Mouse (Mus musculus) heart, adult 18-20 months (tissue): ENCODE data around the gene Zdhhc14. TPM values are rescaled to one million over a fixed set of nuclear protein-coding genes. Genes with fewer than 3 reads are reported as not detected.
"Not testable (repeated sequence)": the region's sequence is repeated elsewhere in the genome, so short reads cannot be mapped to it uniquely, and the experiment has no call there.

Experiments used
- DNase-seq, 2 experiments: peaks; one replicate each; pipeline ENCODE4 v3.0.0; 2021 to 2022; ENCODE audit warnings: mixed read lengths in 1 of 2
- total RNA-seq, 2 experiments: library from RNA; stranded (reverse); gene quantifications; 2 replicates each; pipeline ENCODE4 v1.2.3; 2021

The Zdhhc14 gene
- total RNA-seq, 2 experiments from 2014 or later: 4.5 to 5.7 TPM

DNA sequence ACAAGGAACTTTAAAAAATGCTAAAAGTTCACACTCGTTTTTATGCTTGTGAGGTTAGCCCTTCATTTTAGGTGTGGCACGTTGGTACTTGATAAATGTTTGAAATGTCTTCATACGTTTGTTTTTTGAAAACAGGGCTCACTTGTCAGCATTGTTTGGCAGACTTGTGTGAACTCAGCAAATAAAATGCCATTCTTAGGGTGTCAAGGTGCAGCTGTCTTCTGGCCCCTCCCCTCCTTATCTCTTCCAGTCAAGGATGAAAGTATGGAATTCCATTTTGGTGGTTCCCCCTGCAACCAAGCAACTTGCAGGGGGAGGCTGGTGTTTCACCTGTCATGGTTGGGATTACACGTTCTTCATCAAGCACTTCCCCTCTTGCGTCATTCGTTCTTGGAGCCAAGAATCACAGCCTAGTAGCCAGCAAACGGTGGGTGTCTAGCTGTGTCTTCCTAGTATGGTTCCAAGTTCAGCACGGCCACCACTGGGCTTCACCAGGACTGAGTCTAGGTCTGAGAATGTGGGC is 108.2 kb downstream of the Zdhhc14 start:
- peak in 1 of 2 experiments; percentile 30 for DNase-seq

GRCm38 (mm10) chr17:5601953-5602352 is 109.6 kb downstream of the Zdhhc14 start:
- DNase-seq: no peak

DNA sequence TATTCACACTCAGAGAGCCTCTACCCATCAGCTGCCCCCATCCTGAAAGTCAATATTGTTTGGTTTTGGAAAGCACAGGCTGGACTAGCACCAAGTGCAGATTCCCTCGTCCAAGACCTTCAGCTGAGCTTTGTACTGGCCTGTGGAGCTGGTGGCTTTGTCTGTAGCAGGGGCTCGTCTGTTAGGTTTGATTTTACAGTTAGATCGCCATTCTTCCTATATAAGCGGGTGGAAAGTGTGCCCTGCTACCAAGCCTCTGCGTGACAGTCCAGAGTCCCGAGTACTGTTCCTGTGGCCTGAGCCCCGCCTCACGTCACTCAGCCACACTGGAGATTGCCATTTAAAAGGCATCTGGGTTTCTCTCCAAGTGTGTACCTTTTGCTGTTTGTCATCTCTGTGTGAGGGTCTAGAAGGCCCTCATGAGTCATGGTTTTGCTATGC is 113.8 kb downstream of the Zdhhc14 start:
- peak in 1 of 2 experiments; percentile 25 for DNase-seq

GRCm38 (mm10) chr17:5607352-5607751 is 115.0 kb downstream of the Zdhhc14 start:
- no peak for DNase-seq

DNA sequence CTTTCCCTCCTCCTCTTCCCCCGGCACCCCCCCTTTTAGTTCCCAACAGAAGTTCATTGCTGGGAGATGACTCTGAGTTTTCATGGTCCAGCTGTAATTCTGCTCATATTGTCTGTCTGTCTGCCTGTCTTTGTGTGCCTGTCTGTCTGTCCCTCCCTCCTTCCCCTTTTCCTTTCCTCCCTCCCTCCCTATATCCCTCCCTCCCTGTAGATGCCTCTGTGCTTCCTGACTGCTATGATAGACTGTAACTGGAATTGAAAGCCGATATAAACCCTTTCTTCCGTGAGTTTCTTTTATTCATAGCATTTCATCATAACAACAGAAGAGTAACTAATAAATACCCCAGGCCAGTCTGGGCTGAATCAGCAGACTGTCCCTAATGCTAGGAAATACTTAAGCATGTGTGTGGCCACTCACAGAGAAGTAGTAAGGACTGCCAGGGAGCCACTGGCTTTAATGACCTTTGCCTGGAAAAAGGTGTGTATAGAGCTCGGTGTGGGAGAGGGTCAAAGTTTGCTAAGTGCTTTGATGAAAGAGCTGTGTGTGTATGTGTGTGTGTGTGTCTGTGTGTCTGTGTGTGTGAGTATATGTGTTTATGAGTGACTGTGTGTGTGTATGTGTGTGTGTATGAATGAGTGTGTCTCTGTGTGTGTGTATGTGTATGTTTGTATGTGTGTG is 117.7 kb downstream of the Zdhhc14 start:
- DNase-seq: no peak

GRCm38 (mm10) chr17:5612236-5612635 is 119.9 kb downstream of the Zdhhc14 start:
- no peak for DNase-seq

GRCm38 (mm10) chr17:5614771-5615318 is 122.5 kb downstream of the Zdhhc14 start:
- peak; percentile 71 to 86 for DNase-seq

DNA sequence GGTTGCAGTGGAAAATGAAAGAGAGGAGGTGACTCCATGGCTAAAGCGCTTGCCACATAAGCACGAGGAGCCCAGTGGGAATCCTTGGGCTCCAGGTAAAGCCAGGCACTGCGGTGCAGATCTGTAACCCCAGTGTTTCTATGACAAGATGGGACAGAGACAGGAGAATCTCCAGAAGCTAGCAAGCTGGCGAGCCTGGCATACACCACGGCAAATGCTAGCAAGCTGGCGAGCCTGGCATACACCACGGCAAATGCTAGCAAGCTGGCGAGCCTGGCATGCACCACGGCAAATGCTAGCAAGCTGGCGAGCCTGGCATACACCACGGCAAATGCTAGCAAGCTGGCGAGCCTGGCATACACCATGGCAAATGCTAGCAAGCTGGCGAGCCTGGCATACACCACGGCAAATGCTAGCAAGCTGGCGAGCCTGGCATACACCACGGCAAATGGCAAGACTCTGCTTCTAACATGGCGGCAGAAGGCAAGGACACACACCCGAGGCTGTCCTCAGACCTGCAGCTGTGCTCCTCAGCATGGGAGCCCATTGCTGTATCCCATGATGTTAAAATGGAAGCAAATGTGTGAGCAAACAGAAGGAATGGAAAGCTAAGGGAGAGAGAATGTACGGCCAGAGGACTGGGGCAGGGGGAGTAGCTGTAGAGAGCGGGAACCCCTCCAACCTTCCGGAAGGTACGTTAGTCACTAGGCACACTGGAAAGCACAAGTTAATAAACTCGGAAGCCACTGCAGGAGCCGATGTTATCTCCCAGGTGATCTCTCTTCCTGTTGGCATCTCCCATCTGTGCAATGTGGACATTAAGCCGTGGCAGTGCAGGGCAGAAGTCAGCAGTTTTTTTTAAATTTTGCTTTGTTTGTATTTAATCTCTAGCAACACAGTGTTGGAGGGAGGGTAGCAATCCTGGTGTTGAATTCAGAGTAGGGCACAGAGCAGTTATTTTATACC is 129.6 kb downstream of the Zdhhc14 start:
- no peak for DNase-seq

- no peak for DNase-seq
Measured at GRCm38 (mm10) chr17:5622764-5623163, 130.4 kb downstream of the Zdhhc14 start.

GRCm38 (mm10) chr17:5623181-5623580 is 130.8 kb downstream of the Zdhhc14 start:
- peak; percentile 61 to 69 for DNase-seq

DNA sequence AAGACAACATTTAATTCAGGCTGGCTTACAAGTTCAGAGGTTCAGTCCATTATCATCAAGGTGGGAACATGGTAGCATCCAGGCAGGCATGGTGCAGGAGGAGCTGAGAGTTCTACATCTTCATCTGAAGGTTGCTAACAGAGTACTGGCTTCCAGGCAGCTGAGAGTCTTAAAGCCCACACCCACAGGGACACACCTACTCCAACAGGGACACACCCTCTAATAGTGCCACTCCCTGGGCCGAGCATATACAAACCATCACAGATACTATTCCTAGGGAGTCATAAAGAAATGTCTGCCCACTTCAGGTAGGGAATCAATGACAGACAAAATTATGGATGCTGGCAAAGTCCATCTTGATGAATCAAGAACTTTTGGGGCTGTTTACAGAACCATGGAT is 132.5 kb downstream of the Zdhhc14 start:
- not testable (repeated sequence) for DNase-seq

GRCm38 (mm10) chr17:5626402-5626801 is 134.0 kb downstream of the Zdhhc14 start:
- DNase-seq: no peak

DNA sequence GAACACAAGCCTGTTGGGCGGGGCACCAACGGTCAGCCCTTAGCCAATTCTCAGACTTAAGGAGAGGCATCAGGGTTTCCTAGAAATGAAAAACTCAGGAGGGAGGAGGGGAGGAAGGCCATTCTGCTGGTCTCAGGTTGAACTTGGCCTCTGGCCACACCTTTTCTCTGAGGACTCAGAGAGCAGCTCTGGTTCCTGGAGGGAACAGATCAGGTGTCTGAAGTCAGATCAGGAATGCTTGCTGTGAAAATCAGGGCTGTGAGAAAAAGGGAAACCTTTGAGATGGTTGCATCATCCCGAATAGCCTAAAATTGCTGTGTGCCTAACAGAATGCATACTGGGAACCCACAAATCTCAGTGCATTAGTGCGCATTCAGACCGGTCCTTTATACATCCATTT is 135.3 kb downstream of the Zdhhc14 start:
- no peak for DNase-seq

DNA sequence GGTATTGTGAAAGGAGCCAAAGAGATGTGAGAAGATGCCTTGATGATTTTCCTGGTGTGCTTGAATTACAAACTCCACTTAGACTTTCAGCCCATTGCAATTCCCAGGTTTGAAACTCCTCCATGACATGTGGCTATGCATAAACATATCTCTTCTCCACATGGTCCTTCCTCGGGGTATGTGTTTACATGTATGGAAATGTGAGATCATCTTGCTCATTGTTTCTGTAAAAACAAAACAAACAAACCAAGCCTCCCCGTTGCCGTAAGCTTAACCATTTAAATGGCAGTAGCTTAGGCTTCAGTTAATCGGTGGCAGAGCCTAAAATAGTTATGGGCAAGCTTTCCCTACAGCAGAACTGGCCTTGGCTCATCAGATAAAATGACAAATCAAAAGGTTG is 137.3 kb downstream of the Zdhhc14 start:
- no peak for DNase-seq

GRCm38 (mm10) chr17:5635254-5635653 is 142.9 kb downstream of the Zdhhc14 start:
- no peak for DNase-seq

DNA sequence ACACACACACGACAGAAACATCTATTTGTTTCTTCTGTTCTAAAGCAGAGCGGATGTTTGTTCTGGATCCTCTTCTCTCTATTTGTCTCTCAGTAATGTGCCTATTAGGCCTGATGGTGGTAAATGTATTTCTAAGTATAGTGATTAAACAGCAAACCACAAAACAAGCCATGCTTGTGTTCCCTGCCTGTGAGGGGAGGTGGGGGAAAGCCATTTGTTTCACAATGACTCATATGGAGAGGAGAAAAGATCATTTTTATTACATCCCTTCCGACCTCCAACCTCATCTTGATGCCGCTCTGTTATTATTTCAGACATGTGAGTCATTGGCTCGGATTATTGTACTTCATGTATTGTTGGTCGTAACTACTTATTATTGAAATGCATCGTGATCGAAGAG is 149.1 kb downstream of the Zdhhc14 start:
- DNase-seq: no peak

GRCm38 (mm10) chr17:5642918-5643721 is 150.8 kb downstream of the Zdhhc14 start:
- DNase-seq: peak; percentile 10 to 15

GRCm38 (mm10) chr17:5650124-5650523 is 157.8 kb downstream of the Zdhhc14 start:
- no peak for DNase-seq

- DNase-seq: no peak
Measured at GRCm38 (mm10) chr17:5650642-5651041, 158.3 kb downstream of the Zdhhc14 start.

DNA sequence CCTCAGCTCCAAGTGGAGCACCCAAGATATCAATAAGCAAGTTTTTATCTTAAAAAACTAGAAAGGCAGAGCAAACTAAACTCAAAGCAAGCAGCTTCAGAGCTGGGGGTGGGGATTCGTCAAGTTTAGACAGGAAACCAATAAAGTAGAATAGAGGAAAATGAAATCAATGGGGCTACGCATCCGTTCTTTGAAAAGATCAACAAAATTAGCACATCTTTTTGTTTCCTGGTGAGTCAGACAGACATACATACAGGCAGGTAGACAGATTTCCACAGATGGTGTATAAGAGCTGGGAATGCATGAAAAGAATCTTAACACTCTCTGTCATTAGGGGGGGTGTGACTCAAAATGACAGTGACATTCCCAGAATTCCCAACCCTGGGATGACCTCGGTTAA is 159.2 kb downstream of the Zdhhc14 start:
- DNase-seq: no peak

- peak; percentile 36 to 47 for DNase-seq
Measured at GRCm38 (mm10) chr17:5653981-5654380, 161.6 kb downstream of the Zdhhc14 start.

- DNase-seq: no peak
Measured at GRCm38 (mm10) chr17:5655536-5655935, 163.2 kb downstream of the Zdhhc14 start.
